Mouse (Mus musculus) testis, postnatal 10 days (tissue): ENCODE data around the gene Upp2.
A peak's percentile ranks its signal among the peaks of the same experiment; 100 is the strongest.

Experiments used
- DNase-seq: peaks from one replicate; pipeline ENCODE4 v3.0.0; 2021; ENCODE audit warnings: low spot score

The Upp2 gene

GRCm38 (mm10) chr2:58551866-58552265, 15.2 kb upstream of the Upp2 start:
- DNase-seq = no peak

GRCm38 (mm10) chr2:58552296-58552695, 14.8 kb upstream of the Upp2 start:
- no peak for DNase-seq

GRCm38 (mm10) chr2:58557045-58557845, 9.9 kb upstream of the Upp2 start:
- DNase-seq = no peak

DNA sequence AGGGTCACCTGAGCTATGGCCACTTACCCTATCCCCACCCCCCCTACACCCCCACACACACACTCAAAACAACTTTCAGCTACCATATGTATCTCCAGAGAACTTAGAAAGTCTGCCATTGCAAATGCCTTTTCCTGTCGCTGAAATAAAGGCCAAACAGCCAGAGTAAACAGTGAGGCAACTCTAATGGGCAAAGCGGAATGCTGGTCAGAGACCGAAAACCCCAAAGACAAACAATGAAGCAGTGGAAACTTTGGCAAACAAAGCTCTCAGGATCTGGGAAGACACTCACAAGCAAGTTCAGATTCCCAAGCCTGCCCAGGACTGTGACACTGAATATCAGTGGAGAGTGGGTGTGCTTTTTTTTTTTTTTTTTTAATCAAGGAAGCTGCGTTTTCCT, 5.0 kb upstream of the Upp2 start:
- no peak for DNase-seq

GRCm38 (mm10) chr2:58565267-58565666, 1.8 kb upstream of the Upp2 start:
- DNase-seq = peak; percentile 55

DNA sequence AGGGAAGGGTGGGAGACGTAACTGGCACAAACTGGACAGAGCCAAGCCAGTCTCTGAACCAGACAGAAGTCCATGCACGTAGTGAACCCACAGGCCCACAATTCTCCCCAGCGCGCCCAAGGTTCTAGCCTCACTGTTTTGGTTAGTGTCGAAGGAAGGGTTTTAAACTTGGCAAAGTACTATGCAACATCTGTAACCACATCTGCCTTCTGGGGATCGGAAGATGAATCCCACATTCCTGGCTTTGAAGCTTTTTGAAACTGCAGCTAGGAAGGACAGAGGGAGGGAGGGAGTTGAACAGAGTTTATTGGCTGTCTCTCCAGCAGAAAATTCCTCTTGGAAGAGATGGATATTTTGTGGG, 1.1 kb upstream of the Upp2 start:
- peak; percentile 45 for DNase-seq

GRCm38 (mm10) chr2:58566410-58567065, 560 bp upstream of the Upp2 start:
- peak; percentile 81 for DNase-seq

GRCm38 (mm10) chr2:58567866-58568719, 995 bp downstream of the Upp2 start:
- no peak for DNase-seq

- no peak for DNase-seq
Observed at GRCm38 (mm10) chr2:58568841-58569645, 1.9 kb downstream of the Upp2 start.

DNA sequence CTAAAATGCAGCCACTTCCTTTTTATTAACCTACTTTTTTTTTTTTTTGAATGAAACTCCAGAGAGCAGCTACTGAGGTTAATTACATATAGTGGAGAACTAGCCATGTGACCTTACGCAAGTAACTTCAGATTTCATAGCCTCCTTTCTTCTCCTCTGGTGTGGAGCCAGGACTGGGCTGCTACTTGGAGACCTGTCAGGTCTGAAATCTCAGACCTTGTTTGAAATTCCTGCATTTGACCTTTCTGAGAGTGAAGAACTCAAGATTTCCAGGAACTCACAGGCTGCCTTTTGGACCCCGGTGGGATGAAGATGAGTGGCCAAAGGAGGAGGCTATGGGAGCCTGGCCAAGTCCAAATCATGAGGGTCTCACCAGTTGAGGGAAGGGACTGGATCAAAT, 7.1 kb downstream of the Upp2 start:
- peak; percentile 27 for DNase-seq

DNA sequence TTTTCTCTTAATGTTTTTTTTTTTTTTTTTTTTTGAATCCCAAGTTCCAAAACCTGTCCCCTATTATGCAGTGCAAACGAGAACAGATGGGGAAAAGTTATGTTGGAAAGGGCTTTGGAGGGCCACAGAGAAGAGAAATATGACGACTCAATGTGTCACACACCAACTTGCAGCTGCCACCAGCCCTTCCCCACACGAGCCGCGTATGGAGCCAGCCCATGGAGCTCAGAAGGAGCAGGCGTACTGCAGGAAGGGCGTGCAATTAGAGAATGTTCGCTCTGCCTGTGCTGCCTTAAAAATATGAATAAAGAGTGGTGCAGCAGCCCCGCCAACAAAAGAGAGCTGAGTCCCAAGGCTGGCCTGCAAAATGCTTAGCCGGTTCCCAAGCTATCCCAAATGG, 19.2 kb downstream of the Upp2 start:
- no peak for DNase-seq

GRCm38 (mm10) chr2:58589637-58590036, 22.5 kb downstream of the Upp2 start:
- no peak for DNase-seq

- DNase-seq = no peak
Observed at GRCm38 (mm10) chr2:58590055-58590454, 23.0 kb downstream of the Upp2 start.

DNA sequence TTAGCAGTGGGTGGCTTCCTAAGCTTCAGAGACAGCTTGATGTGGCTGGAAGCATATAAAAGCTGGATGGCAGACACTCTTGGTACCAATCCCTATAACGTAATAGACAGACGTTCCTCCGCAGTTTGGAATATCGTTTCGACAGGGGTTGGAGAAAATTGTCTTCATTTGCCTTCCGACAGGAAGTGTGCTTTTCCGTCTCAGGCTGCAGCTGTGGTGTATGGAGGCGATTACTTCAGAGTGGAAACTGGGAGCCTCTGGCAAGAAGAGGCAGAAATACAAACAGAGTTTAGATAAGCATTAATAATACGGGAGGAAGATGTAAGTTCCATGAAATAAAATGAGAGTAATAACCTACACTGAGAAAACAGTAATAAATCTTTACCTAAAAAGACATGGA, 28.3 kb downstream of the Upp2 start:
- no peak for DNase-seq

- no peak for DNase-seq
Observed at GRCm38 (mm10) chr2:58596774-58597342, 29.8 kb downstream of the Upp2 start.

GRCm38 (mm10) chr2:58597556-58597955, 30.5 kb downstream of the Upp2 start:
- DNase-seq = no peak

- DNase-seq = no peak
Observed at GRCm38 (mm10) chr2:58599639-58600038, 32.5 kb downstream of the Upp2 start.

DNA sequence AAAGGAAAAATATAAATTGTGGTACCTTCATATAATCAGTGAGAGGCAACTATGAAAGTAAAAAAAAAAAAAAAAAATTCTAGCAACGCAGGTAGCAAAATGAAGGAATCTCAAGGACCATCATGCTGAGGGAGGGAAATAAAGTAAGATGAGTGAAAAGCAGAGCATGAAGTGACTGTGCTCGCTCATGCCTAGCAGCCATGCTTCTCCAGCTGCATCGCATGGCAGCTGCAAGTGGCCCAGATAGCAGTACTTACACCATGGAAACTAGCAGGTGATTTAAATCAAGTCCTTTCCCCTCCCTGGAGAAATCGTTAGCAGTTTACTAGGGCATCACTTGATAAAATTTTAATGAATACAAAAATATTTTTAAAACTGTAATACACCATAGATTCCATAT, 34.3 kb downstream of the Upp2 start:
- no peak for DNase-seq

GRCm38 (mm10) chr2:58603379-58603778, 36.3 kb downstream of the Upp2 start:
- DNase-seq = no peak

DNA sequence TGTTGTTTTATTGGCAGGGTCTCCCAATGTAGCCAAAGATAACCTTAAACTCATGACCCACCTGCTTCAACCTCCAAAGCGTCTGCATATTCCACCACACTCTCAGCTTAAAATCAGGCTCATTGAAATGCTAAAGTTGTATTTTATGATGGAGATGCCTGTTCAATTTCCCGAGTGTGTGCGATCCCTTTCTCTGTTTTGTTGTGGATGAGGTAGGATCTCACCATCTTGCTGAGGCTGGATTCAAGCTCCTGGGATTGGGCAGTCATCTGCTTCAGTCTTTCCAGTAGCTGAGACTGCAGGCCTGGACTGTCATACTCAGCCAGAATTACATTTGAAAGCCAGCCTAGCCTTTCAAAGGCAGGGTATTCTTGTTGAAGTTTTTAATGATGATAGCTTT, 37.7 kb downstream of the Upp2 start:
- DNase-seq = no peak

- DNase-seq = no peak
Observed at GRCm38 (mm10) chr2:58613720-58614119, 46.6 kb downstream of the Upp2 start.

DNA sequence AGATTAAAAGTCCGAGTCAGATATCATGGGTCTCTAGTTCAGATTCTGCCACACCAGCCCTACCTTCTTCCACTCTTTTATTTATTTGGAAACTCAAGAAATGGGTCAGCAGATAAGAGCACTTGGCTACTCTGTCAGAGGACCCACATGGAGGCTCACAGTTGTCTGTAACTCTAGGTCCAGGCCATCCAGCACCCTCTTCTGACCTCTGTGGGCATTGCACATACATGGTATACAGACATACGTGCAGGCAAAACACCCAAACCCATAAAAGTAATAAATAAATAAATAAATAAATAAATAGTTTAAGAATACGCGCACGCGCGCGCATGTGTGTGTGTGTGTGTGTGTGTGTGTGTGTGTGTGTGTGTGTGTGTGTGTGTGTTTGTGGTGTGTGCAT, 47.8 kb downstream of the Upp2 start:
- DNase-seq = no peak
